Mouse (Mus musculus): ENCODE results near the gene Tk1. TPM values are rescaled to one million over a fixed set of nuclear protein-coding genes. Genes with fewer than 3 reads are reported as not detected.

Tk1 gene
- polyA plus RNA-seq, 1 experiment = 17.2 TPM

DNA sequence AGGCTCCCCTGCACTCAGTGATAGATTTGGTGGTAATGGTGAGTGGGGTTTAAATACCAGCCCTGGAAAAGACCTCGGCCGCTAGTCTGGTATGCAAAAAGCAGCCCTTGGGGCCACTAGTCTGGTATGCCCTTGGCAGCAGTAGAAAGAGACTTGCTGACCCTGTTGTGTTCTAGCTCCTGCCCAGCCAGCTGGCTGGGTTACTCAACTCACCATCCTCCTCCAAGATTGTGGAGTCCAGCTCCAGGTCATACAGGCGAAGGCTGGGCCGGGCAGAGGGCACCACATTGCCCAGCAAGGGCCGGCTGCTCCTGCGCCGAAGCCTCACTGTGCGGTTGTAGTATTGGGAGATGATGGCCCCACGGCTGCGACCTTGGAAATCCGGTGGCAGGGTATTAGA, 47.9 kb downstream of the Tk1 start:
- Histone ChIP-seq H3K36me3 (replicated peaks; ENCODE audit: low read length) (peaks cover 60% of the 10 kb centered on the region), H3K9me3 (no peaks in the 10 kb centered on the region), H3K27me3 (replicated peaks) (no peaks in the 10 kb centered on the region), H3K4me3 (replicated peaks) (peak overlapping the region; percentile 97), H3K4me1 (peaks cover 97% of the 10 kb centered on the region)
- TF ChIP-seq FLI1 (IDR thresholded peaks at IDR 0.05; ENCODE audit: low read length) (no peak), GATA1 (IDR thresholded peaks at IDR 0.05; ENCODE audit: borderline replicate concordance, low read length) (no peak)

DNA sequence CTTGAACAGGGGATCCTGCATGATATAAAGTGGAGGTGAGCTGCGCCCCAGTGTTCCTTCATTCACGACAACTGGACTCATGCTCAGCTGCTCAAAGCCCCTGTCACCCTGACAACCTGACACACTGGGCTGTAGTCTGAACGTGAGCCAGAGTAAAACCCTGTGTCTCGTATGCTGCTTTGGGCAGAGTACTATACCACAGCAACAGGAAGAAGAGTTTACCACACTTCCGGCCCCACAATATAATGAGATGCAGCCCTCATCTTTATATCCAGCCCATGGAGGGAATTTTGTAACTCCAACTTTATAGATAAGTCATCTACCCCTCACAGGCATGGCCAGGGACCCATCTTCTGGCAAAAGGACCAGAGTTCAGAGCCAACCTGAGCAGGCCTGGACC, 48.8 kb downstream of the Tk1 start:
- Histone ChIP-seq H3K36me3 (replicated peaks; ENCODE audit: low read length) (peaks cover 70% of the 10 kb centered on the region), H3K9me3 (no peaks in the 10 kb centered on the region), H3K4me3 (replicated peaks) (peak overlapping the region; percentile 53), H3K27me3 (replicated peaks) (no peaks in the 10 kb centered on the region), H3K4me1 (peaks cover 96% of the 10 kb centered on the region)
- no peak for TF ChIP-seq GATA1 (IDR thresholded peaks at IDR 0.05; ENCODE audit: borderline replicate concordance, low read length)
- TF ChIP-seq FLI1 (IDR thresholded peaks at IDR 0.05; ENCODE audit: low read length) = no peak

DNA sequence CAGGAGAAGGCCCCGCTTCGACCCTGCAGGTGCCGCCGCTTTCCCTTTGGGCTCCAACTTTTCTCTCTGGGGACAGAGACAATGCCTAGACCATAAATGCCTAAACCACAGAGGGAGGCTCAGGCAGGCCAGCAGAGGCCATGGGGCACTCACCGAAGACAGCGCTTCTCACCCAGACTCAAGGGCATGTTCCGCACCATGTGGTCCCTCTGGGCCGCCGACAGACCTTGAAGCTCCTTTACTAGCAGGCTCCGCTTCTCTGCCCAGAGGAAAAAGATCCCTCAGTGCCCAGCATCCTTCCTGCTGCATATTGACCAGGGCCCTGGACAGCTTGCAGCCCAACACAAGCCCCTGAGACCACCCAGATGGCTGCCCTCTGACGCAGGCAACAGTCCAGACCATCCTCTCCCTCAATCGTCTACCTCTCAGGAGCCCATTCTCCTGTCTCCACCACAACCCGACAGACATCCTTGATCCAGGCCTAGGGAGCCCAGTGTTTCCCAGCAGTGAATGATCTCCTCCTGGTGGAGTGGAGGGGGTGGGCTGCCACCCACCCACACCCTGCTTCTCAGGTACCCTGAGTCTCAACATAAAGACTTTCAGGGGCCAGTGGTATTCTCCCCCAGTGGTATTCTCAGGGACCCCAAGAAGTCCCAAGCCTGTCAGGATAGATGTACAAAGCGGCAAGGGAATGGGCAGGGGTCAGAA, 49.7 kb downstream of the Tk1 start:
- peaks cover 93% of the 10 kb centered on the region for H3K4me1 ChIP-seq
- TF ChIP-seq FLI1 (IDR thresholded peaks at IDR 0.05; ENCODE audit: low read length) (no peak), GATA1 (IDR thresholded peaks at IDR 0.05; ENCODE audit: borderline replicate concordance, low read length) (no peak)
- H3K9me3 ChIP-seq = no peaks in the 10 kb centered on the region
- H3K4me3 ChIP-seq (replicated peaks) = no peak overlapping the region
- no peaks in the 10 kb centered on the region for H3K27me3 ChIP-seq (replicated peaks)
- H3K36me3 ChIP-seq (replicated peaks; ENCODE audit: low read length) = peaks cover 78% of the 10 kb centered on the region

DNA sequence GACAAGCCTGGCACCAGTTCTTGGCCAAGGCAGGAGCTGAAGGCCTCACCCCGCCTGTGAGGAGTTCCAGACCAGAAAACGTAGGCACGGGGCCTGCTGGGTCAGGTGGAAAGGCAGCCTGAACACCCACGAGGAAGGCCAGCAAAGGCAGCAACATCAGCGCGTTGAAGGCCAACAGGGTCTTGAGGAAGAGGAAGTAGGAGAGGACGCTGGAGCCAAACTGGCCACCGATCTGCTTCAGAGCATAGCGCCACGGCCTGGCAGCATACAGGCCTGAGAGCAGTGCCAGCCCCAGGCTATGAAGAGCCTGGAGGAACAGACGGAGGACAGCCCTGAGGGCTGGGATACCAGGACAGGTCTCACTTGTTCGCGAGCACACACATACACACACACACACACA, 50.4 kb downstream of the Tk1 start:
- TF ChIP-seq FLI1 (IDR thresholded peaks at IDR 0.05; ENCODE audit: low read length) (no peak), GATA1 (IDR thresholded peaks at IDR 0.05; ENCODE audit: borderline replicate concordance, low read length) (no peak)
- peaks cover 85% of the 10 kb centered on the region for H3K36me3 ChIP-seq (replicated peaks; ENCODE audit: low read length)
- peak overlapping the region; percentile 33 for H3K4me3 ChIP-seq (replicated peaks)
- H3K27me3 ChIP-seq (replicated peaks) = no peaks in the 10 kb centered on the region
- H3K9me3 ChIP-seq = no peaks in the 10 kb centered on the region
- peaks cover 89% of the 10 kb centered on the region for H3K4me1 ChIP-seq

DNA sequence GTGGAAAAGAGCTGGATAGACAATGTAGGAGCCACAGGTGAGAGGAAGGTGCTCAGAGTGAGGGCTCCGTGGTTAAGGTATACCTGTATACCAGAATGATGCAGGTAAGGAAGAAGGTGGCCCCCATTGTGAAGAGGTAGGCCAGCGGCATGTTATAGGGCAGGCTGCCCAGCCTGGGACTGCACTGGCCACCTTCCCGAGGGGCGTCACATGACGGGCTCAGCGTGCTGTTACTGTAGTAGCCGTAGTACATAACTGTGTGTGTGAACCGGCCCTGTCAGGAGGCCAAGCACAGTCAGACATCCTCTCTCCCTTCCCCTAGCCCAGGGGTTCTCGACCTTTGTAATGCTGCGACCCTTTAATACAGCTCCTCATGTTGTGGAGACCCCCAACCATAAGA, 51.0 kb downstream of the Tk1 start:
- Histone ChIP-seq H3K27me3 (replicated peaks) (no peaks in the 10 kb centered on the region), H3K4me1 (peaks cover 90% of the 10 kb centered on the region), H3K4me3 (replicated peaks) (peak overlapping the region; percentile 65), H3K36me3 (replicated peaks; ENCODE audit: low read length) (peaks cover 91% of the 10 kb centered on the region), H3K9me3 (no peaks in the 10 kb centered on the region)
- no peak for TF ChIP-seq GATA1 (IDR thresholded peaks at IDR 0.05; ENCODE audit: borderline replicate concordance, low read length)
- no peak for TF ChIP-seq FLI1 (IDR thresholded peaks at IDR 0.05; ENCODE audit: low read length)

DNA sequence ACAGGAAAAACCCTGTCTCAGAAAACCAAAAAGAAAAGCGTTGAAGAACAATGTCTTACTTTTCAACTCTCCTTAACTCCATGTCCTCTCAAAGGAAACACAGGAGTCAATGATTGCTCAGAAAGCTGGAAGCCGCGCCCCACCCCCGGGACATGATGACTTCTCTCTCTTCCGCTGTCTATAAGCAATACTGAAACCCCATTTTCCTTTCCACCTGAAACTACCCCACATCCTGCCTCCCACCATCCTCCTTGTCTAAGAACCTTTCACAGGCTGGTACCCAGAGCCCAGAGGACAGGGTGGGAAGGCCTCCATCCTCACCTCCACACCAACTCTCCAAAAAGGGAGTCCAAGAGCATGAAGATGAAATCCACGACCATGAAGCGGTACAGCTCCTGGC, 53.5 kb downstream of the Tk1 start:
- Histone ChIP-seq H3K9me3 (no peaks in the 10 kb centered on the region), H3K4me3 (replicated peaks) (no peak overlapping the region), H3K36me3 (replicated peaks; ENCODE audit: low read length) (peaks cover 100% of the 10 kb centered on the region), H3K27me3 (replicated peaks) (no peaks in the 10 kb centered on the region), H3K4me1 (peaks cover 81% of the 10 kb centered on the region)
- TF ChIP-seq FLI1 (IDR thresholded peaks at IDR 0.05; ENCODE audit: low read length) (no peak), GATA1 (IDR thresholded peaks at IDR 0.05; ENCODE audit: borderline replicate concordance, low read length) (no peak)

DNA sequence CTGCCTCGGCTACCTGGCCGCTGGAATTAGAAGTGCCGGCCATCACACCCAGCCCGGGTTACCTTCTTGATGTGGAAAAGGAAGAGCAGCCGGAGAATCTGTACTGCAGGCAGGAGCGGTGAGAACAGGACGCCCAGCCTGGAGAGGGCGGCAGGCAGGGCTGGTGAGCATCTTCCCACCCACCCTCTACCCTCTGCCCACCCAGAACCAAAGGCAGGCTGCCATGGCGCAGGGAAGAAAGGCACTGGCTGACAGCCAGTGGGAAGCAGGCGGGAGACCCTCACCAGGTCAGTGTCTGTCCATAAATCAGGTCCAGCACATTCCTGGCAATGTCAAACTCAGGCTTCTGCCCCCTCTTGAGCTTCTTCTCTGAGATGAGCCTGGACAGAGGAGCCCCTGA, 55.5 kb downstream of the Tk1 start:
- no peak overlapping the region for H3K4me3 ChIP-seq (replicated peaks)
- peaks cover 66% of the 10 kb centered on the region for H3K4me1 ChIP-seq
- no peaks in the 10 kb centered on the region for H3K9me3 ChIP-seq
- TF ChIP-seq FLI1 (IDR thresholded peaks at IDR 0.05; ENCODE audit: low read length) (no peak), GATA1 (IDR thresholded peaks at IDR 0.05; ENCODE audit: borderline replicate concordance, low read length) (no peak)
- no peaks in the 10 kb centered on the region for H3K27me3 ChIP-seq (replicated peaks)
- H3K36me3 ChIP-seq (replicated peaks; ENCODE audit: low read length) = peaks cover 100% of the 10 kb centered on the region

DNA sequence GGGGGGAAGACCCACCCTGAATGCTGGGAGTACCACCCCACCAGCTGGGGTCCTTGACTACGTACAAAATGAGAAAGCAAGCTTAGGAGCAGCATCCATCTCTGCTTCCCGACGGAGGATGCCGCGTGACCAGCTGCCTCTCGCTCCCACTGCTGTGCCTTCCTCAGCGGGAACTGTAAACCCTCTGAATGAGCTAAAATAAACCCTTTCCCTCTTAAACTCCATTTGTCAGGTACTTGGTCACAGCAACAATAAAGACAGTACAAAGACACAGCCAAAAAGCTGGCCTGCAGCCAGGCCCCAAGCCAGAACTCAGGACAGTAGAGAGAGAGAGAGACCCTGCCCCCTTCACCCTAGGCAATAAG, 56.2 kb downstream of the Tk1 start:
- no peaks in the 10 kb centered on the region for H3K27me3 ChIP-seq (replicated peaks)
- H3K36me3 ChIP-seq (replicated peaks; ENCODE audit: low read length) = peaks cover 100% of the 10 kb centered on the region
- no peak overlapping the region for H3K4me3 ChIP-seq (replicated peaks)
- TF ChIP-seq GATA1 (IDR thresholded peaks at IDR 0.05; ENCODE audit: borderline replicate concordance, low read length) = no peak
- TF ChIP-seq FLI1 (IDR thresholded peaks at IDR 0.05; ENCODE audit: low read length) = no peak
- H3K9me3 ChIP-seq = no peaks in the 10 kb centered on the region
- peaks cover 64% of the 10 kb centered on the region for H3K4me1 ChIP-seq

DNA sequence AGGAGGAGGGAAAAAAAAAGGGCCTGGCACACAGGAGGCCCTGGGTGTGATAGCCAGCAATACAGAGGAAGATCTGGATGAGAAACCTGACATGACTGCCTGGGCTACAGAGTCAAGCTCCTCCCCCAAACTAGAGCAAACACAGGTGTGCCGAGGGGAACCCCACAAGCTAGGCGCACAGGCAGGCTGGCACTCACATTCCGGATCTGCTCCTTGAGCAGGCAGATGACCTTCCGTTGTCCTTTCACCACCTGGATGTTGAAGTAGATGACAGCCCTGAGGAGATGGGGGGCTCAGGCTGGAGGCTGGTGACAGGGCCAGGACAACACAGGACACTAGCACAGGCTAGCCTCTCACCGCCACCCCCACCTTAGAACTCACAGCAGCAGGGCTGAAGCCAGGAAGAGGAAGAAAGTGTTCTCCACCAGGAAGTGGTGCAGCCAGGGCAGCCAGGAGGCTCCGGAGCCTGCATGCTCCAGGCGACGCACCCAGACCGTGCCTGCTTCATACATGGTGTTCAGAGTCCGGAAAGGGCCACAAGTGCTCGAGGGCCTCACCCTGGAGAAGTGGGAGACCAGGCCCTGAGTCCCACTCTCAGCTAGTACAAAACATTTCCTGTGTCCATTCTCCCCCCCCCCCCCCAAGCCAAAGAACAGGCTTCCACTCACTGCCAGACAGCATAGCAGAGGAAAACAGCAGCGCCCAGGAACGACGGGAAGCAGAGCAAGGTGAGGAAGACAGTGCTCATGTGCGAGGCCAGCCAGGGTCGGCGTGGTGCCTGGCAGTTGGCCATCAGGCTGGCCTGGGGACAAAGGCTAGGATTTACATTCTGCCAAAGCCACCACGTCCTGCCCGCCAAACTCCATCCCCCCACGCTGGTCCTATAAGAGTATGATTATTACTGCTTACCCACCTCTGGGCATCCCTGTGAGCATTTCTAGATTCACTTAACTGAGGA, 56.9 kb downstream of the Tk1 start:
- Histone ChIP-seq H3K36me3 (replicated peaks; ENCODE audit: low read length) (peaks cover 100% of the 10 kb centered on the region), H3K4me1 (peaks cover 57% of the 10 kb centered on the region)

DNA sequence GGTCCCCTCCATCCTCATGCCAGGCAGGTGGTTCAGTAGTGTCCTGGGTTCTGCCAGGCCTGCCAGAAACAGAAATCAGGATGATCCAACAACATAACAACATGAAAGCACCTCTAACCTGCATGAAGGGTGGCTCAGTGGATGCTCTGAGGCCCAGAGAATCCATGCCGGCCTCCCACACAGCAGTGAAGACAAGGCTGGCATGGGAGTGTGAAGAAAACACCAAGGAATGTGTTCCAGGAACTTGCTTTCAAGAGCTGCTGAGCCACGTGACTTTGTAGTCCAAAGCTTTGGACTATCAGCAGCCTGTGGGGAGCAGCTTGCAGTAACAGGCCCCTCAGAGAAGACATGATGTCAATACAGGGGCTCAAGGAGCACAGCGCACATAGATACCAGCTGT, 59.6 kb downstream of the Tk1 start:
- H3K4me3 ChIP-seq (replicated peaks) = no peak overlapping the region
- no peaks in the 10 kb centered on the region for H3K9me3 ChIP-seq
- H3K4me1 ChIP-seq = peaks cover 36% of the 10 kb centered on the region
- H3K36me3 ChIP-seq (replicated peaks; ENCODE audit: low read length) = peaks cover 96% of the 10 kb centered on the region
- H3K27me3 ChIP-seq (replicated peaks) = no peaks in the 10 kb centered on the region
- TF ChIP-seq FLI1 (IDR thresholded peaks at IDR 0.05; ENCODE audit: low read length) (no peak), GATA1 (IDR thresholded peaks at IDR 0.05; ENCODE audit: borderline replicate concordance, low read length) (no peak)

More for the DNA sequence above, 56.9 kb downstream of the Tk1 start:
- Histone ChIP-seq H3K9me3 (no peaks in the 10 kb centered on the region), H3K27me3 (replicated peaks) (no peaks in the 10 kb centered on the region), H3K4me3 (replicated peaks) (no peak overlapping the region)
- TF ChIP-seq FLI1 (IDR thresholded peaks at IDR 0.05; ENCODE audit: low read length) = no peak
- no peak for TF ChIP-seq GATA1 (IDR thresholded peaks at IDR 0.05; ENCODE audit: borderline replicate concordance, low read length)

Other genes with a start within 250 kb of the Tk1 start
- 5.7 and 9.3 TPM in 2 replicates for gene Tnrc6c, start 171.8 kb downstream of the Tk1 start, polyA plus RNA-seq (2012; ENCODE audit: insufficient read depth, low replicate concordance)
- gene Tmc8, start 44.0 kb downstream of the Tk1 start, polyA plus RNA-seq (2012; ENCODE audit: insufficient read depth, low replicate concordance) = 104 and 477 TPM in 2 replicates
- 78.2 and 118 TPM in 2 replicates for gene Tmc6, start 43.9 kb downstream of the Tk1 start, polyA plus RNA-seq (2012; ENCODE audit: insufficient read depth, low replicate concordance)
- gene 6030468B19Rik, start 28.4 kb downstream of the Tk1 start, polyA plus RNA-seq (2012; ENCODE audit: insufficient read depth, low replicate concordance) = 17.2 and 27.7 TPM in 2 replicates
- not detected in 2 replicates for gene Gm20708, start 16.4 kb downstream of the Tk1 start, polyA plus RNA-seq (2012; ENCODE audit: insufficient read depth, low replicate concordance)
- 89.2 and 120 TPM in 2 replicates for gene Syngr2, start 16.4 kb downstream of the Tk1 start, polyA plus RNA-seq (2012; ENCODE audit: insufficient read depth, low replicate concordance)
- 1.8 and 2.6 TPM in 2 replicates for gene Afmid, start 168 bp downstream of the Tk1 start, polyA plus RNA-seq (2012; ENCODE audit: insufficient read depth, low replicate concordance)
- gene Birc5, start 23.2 kb upstream of the Tk1 start, polyA plus RNA-seq (2012; ENCODE audit: insufficient read depth, low replicate concordance) = 58.9 and 69.8 TPM in 2 replicates
- gene Tmem235, start 34.7 kb upstream of the Tk1 start, polyA plus RNA-seq (2012; ENCODE audit: insufficient read depth, low replicate concordance) = 0.07 TPM in 1 of 2 replicates, not detected in the other
- gene Tha1, start 47.4 kb upstream of the Tk1 start, polyA plus RNA-seq (2012; ENCODE audit: insufficient read depth, low replicate concordance) = 6.0 and 6.4 TPM in 2 replicates
- gene Socs3, start 144.0 kb upstream of the Tk1 start, polyA plus RNA-seq (2012; ENCODE audit: insufficient read depth, low replicate concordance) = 54.8 and 75.2 TPM in 2 replicates
- 16.0 and 43.0 TPM in 2 replicates for gene Pgs1, start 160.2 kb upstream of the Tk1 start, polyA plus RNA-seq (2012; ENCODE audit: insufficient read depth, low replicate concordance)